Mouse (Mus musculus) limb, embryonic 11.5 days (tissue): ENCODE measurements at regions not wholly inside any gene's neighbourhood (a gene's known extent, or its start where the extent isn't known, plus 50 kb on each side); places are given as distances from the start of the nearest gene placed in this dataset.

Experiments used
- ATAC-seq: fragments of 200-750 bp; cut with Nextera tagmentation; 2 replicates; pipeline ENCODE4 v1.8.0; 2017; ENCODE audit warnings: low read depth; ENCODE audit not compliant: insufficient number of reproducible peaks, low FRiP score, low TSS enrichment
- DNase-seq: peaks from one replicate; pipeline ENCODE4 v3.0.0-alpha.2; 2015; ENCODE audit warnings: low spot score
- H3K27ac ChIP-seq: fragments of 300-500 bp; sonication (generic); replicated peaks from 2 replicates; pipeline ENCODE4 v1.5.1; 2014; ENCODE audit warnings: low read depth, mild to moderate bottlenecking, low read length
- H3K27me3 ChIP-seq: fragments of 300-500 bp; sonication (generic); 2 replicates; pipeline ENCODE4 v1.6.1; 2014; ENCODE audit warnings: mild to moderate bottlenecking, low read length, mixed read lengths; ENCODE audit not compliant: control insufficient read depth, insufficient read depth
- H3K36me3 ChIP-seq: fragments of 300-500 bp; sonication (generic); 2 replicates; pipeline ENCODE4 v1.6.1; 2014; ENCODE audit warnings: mild to moderate bottlenecking, low read length, moderate library complexity, mixed read lengths; ENCODE audit not compliant: control insufficient read depth, insufficient read depth
- H3K4me1 ChIP-seq: fragments of 300-500 bp; sonication (generic); 2 replicates; pipeline ENCODE4 v1.6.1; 2014; ENCODE audit warnings: low read length, mixed read lengths; ENCODE audit not compliant: control insufficient read depth, insufficient read depth
- H3K4me2 ChIP-seq: fragments of 300-500 bp; sonication (generic); 2 replicates; pipeline ENCODE4 v1.6.1; 2014; ENCODE audit warnings: low read depth, mild to moderate bottlenecking, moderate library complexity; ENCODE audit not compliant: severe bottlenecking
- H3K4me3 ChIP-seq: fragments of 300-500 bp; sonication (generic); 2 replicates; pipeline ENCODE4 v1.5.1; 2014; ENCODE audit warnings: low read depth, low read length
- H3K9ac ChIP-seq: fragments of 300-500 bp; sonication (generic); 2 replicates; pipeline ENCODE4 v1.6.1; 2014; ENCODE audit warnings: mild to moderate bottlenecking, low read length
- H3K9me3 ChIP-seq: fragments of 300-500 bp; sonication (generic); 2 replicates; pipeline ENCODE4 v1.6.1; 2016; ENCODE audit warnings: low read length; ENCODE audit not compliant: control insufficient read depth
- WGBS: fragments of 180-500 bp; shearing (Covaris S2); extraction: QIAGEN DNeasy Blood & Tissue Kit; methylation state at CpG from one replicate; pipeline ENCODE4 v1.1.7; 2014; 5-methylcytosine and 5-hydroxymethylcytosine counted together

- DNase-seq (no peak), ATAC-seq (no peak)
- H3K27ac ChIP-seq: no peak overlapping the region
- no peaks in the 10 kb centered on the region for H3K36me3 ChIP-seq
- H3K9me3 ChIP-seq: no peaks in the 10 kb centered on the region
- no peaks in the 10 kb centered on the region for H3K4me1 ChIP-seq
- WGBS: 82% methylated on average over 4 of the region's 4 CpGs
- no peak overlapping the region for H3K4me2 ChIP-seq
- H3K27me3 ChIP-seq: no peaks in the 10 kb centered on the region
- H3K9ac ChIP-seq: no peak overlapping the region
- no peak overlapping the region for H3K4me3 ChIP-seq
Measured at GRCm38 (mm10) chr1:80076357-80076756, 141.9 kb downstream of the Fam124b start.

- H3K9me3 ChIP-seq: no peaks in the 10 kb centered on the region
- H3K36me3 ChIP-seq: no peaks in the 10 kb centered on the region
- no peak overlapping the region for H3K9ac ChIP-seq
- H3K4me2 ChIP-seq: no peak overlapping the region
- H3K27ac ChIP-seq: no peak overlapping the region
- H3K4me1 ChIP-seq: no peaks in the 10 kb centered on the region
- DNase-seq (no peak), ATAC-seq (no peak)
- 92% methylated on average over 4 of the region's 4 CpGs for WGBS
- H3K4me3 ChIP-seq: no peak overlapping the region
- H3K27me3 ChIP-seq: no peaks in the 10 kb centered on the region
Measured at GRCm38 (mm10) chr1:80074376-80074775, 143.9 kb downstream of the Fam124b start.

GRCm38 (mm10) chr1:80073950-80074349 is 144.3 kb downstream of the Fam124b start:
- H3K27ac ChIP-seq: no peak overlapping the region
- H3K9ac ChIP-seq: no peak overlapping the region
- H3K36me3 ChIP-seq: no peaks in the 10 kb centered on the region
- H3K4me1 ChIP-seq: no peaks in the 10 kb centered on the region
- H3K27me3 ChIP-seq: no peaks in the 10 kb centered on the region
- no peak overlapping the region for H3K4me2 ChIP-seq
- no peaks in the 10 kb centered on the region for H3K9me3 ChIP-seq
- 93% methylated on average over 3 of the region's 3 CpGs for WGBS
- DNase-seq (no peak), ATAC-seq (no peak)
- no peak overlapping the region for H3K4me3 ChIP-seq

DNA sequence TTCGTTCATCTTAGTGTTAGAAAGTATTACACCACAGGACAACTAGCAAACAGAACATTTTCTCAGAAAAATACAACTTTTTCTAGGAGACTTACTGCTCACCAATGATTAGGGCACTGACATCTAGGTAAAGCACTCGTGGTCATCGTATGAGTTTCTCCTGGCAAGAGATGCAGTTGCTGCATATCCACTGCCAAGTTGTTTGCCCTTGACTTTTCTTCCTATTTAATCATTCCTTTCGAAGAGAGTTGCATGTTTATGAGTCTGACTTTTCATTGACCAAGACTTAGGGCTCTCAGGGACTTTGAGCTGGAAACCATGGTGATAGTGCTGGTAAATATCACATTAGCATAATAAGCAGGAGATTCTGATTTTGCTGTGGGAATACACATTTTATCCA is 149.1 kb downstream of the Fam124b start:
- H3K27me3 ChIP-seq: no peaks in the 10 kb centered on the region
- H3K4me3 ChIP-seq: no peak overlapping the region
- no peak overlapping the region for H3K9ac ChIP-seq
- no peaks in the 10 kb centered on the region for H3K9me3 ChIP-seq
- no peak for DNase-seq
- H3K27ac ChIP-seq: no peak overlapping the region
- H3K36me3 ChIP-seq: no peaks in the 10 kb centered on the region
- 87% methylated on average over 4 of the region's 4 CpGs for WGBS
- H3K4me2 ChIP-seq: no peak overlapping the region
- H3K4me1 ChIP-seq: no peaks in the 10 kb centered on the region
- no peak for ATAC-seq

DNA sequence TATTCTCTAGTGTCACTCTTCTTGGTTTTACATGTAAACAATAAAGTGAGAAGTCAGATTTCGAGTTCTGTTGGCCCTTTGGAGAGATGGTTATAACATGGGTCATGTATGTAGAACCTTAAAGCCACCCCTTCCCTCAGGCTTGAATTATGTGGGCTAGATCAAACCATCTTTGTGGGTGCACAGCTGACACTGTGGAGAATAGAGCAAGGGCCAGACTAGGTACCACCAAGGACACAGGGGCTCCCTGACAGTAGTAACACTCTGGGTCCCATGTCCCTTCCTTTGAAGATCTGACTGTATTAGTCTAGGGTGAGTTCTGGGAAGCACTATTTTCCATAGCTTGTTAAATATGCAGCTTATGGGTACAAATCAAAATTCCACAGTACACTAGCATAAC is 156.2 kb downstream of the Fam124b start:
- peaks cover 4% of the 10 kb centered on the region; the same call in 1 of the 2 replicates for H3K4me1 ChIP-seq
- 0 out of 2 replicates have a peak, but pooled peaks have one; percentile 54 for ATAC-seq
- no peak overlapping the region for H3K27ac ChIP-seq
- H3K36me3 ChIP-seq: no peaks in the 10 kb centered on the region
- no peaks in the 10 kb centered on the region for H3K9me3 ChIP-seq
- 48% methylated on average over 1 of the region's 1 CpGs for WGBS
- H3K27me3 ChIP-seq: no peaks in the 10 kb centered on the region
- no peak overlapping the region for H3K4me2 ChIP-seq
- no peak overlapping the region for H3K4me3 ChIP-seq
- no peak for DNase-seq
- no peak overlapping the region for H3K9ac ChIP-seq

DNA sequence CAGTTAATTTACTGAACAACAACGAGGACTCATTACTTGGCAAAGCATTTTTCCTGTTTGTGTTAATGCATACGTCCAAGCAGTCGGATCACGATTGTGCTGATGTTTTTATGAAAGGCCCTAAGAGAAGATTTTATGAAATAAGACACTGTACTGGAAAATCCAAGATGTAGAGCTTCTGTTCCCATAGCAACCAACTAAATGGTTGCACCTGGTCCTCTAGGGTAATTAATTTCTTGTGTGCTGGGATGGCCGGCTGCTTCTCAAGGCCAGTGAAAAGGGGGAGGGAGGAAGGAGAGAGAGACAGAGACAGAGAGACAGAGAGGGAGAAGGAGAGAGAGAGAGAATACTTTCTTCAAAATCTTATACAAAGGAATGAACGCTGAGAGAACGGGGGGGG is 156.6 kb downstream of the Fam124b start:
- Histone ChIP-seq H3K4me1 (peaks cover 4% of the 10 kb centered on the region; the same call in 1 of the 2 replicates), H3K36me3 (no peaks in the 10 kb centered on the region), H3K4me2 (0 out of 2 replicates have a peak overlapping the region, but pooled peaks have one; percentile 4), H3K9ac (no peak overlapping the region), H3K27ac (no peak overlapping the region), H3K9me3 (no peaks in the 10 kb centered on the region), H3K4me3 (no peak overlapping the region), H3K27me3 (no peaks in the 10 kb centered on the region)
- DNase-seq (peak; percentile 70), ATAC-seq (peak; percentile 86; the same call in 1 of the 2 replicates)
- 46% methylated on average over 7 of the region's 7 CpGs for WGBS

GRCm38 (mm10) chr1:80045141-80045540 is 173.1 kb downstream of the Fam124b start:
- H3K4me3 ChIP-seq: no peak overlapping the region
- H3K27ac ChIP-seq: no peak overlapping the region
- no peaks in the 10 kb centered on the region for H3K4me1 ChIP-seq
- no peak overlapping the region for H3K4me2 ChIP-seq
- H3K9me3 ChIP-seq: no peaks in the 10 kb centered on the region
- H3K27me3 ChIP-seq: no peaks in the 10 kb centered on the region
- H3K9ac ChIP-seq: no peak overlapping the region
- no peaks in the 10 kb centered on the region for H3K36me3 ChIP-seq
- 92% methylated on average over 10 of the region's 10 CpGs for WGBS
- DNase-seq: no peak
- no peak for ATAC-seq

DNA sequence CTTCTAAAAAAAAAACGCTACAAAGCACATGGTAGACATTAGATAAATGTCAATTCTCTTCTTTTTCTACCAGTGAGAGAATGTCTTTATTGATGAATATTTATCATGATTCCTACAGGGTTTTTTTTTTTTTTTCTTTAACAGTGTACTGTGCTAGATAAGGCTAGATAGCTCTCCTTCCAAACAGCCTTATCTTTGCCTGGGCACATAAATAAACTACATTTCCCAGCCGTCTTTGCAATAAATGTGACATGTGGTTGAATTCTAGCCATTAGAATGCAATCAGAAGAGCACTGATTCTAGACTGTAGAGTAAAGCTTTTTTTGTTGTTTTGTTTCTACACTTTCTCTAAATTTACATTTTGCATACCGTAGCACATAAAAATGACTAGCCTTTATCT is 177.9 kb downstream of the Fam124b start:
- 90% methylated on average over 3 of the region's 3 CpGs for WGBS
- no peak for DNase-seq
- Histone ChIP-seq H3K27ac (no peak overlapping the region), H3K9ac (no peak overlapping the region), H3K36me3 (no peaks in the 10 kb centered on the region), H3K27me3 (no peaks in the 10 kb centered on the region), H3K4me3 (no peak overlapping the region), H3K4me2 (no peak overlapping the region), H3K4me1 (no peaks in the 10 kb centered on the region), H3K9me3 (no peaks in the 10 kb centered on the region)
- ATAC-seq: no peak

DNA sequence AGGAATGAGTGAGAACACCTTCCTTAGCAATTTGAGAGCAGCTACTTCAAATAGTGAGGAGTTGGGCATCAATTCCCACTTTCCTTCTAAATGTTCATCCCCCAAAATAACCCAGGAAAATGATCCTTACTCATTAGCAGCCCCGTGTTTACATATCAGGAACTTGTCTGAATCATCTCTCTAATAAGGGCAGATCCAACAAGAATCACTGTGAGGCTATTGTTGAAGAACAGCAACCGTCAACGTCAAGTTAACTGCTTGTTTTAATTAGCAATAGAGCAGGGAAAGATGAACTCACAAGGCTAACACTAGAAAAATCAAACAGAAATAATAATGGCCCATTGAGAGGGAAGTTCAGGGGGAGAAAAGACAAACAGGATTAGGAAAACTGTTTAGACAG is 178.4 kb downstream of the Fam124b start:
- no peak for DNase-seq
- H3K4me3 ChIP-seq: no peak overlapping the region
- no peaks in the 10 kb centered on the region for H3K9me3 ChIP-seq
- no peaks in the 10 kb centered on the region for H3K36me3 ChIP-seq
- ATAC-seq: no peak
- no peak overlapping the region for H3K9ac ChIP-seq
- H3K27ac ChIP-seq: no peak overlapping the region
- no peaks in the 10 kb centered on the region for H3K27me3 ChIP-seq
- H3K4me2 ChIP-seq: no peak overlapping the region
- H3K4me1 ChIP-seq: no peaks in the 10 kb centered on the region
- 58% methylated on average over 3 of the region's 3 CpGs for WGBS
